Mouse (Mus musculus) CH12.LX (cell line): Measurements from ENCODE around the gene Sstr4.

Experiments
- CHD1 ChIP-seq: IDR thresholded peaks from 2 replicates; pipeline ENCODE4 v1.6.1; 2012; ENCODE audit warnings: low read depth, low read length, improper control_type of control experiment, inconsistent platforms
- CTCF ChIP-seq, 2 experiments: IDR thresholded peaks in 1 of 2; conservative IDR thresholded peaks in 1 of 2; 2 replicates each; pipeline ENCODE4 v1.5.1; 2011 to 2012; ENCODE audit warnings: low read depth in 2 of 2, low read length in 2 of 2, improper control_type of control experiment in 1 of 2, inconsistent platforms in 1 of 2, mild to moderate bottlenecking in 1 of 2, moderate library complexity in 1 of 2
- JUND ChIP-seq: conservative IDR thresholded peaks from 2 replicates; pipeline ENCODE4 v1.6.1; 2011; ENCODE audit warnings: low read depth, low read length, improper control_type of control experiment
- KAT2A ChIP-seq: IDR thresholded peaks from 2 replicates; pipeline ENCODE4 v1.6.1; 2012; ENCODE audit warnings: low read length, improper control_type of control experiment, inconsistent platforms; ENCODE audit not compliant: insufficient replicate concordance
- MXI1 ChIP-seq: IDR thresholded peaks from 2 replicates; pipeline ENCODE4 v1.6.1; 2011; ENCODE audit warnings: mild to moderate bottlenecking, low read depth, low read length, improper control_type of control experiment
- POLR2A ChIP-seq: IDR thresholded peaks from 2 replicates; pipeline ENCODE4 v1.6.1; 2011; ENCODE audit warnings: low read depth, mild to moderate bottlenecking, improper control_type of control experiment, low read length
- RAD21 ChIP-seq: IDR thresholded peaks from 2 replicates; pipeline ENCODE4 v1.6.1; 2011; ENCODE audit warnings: low read depth, mild to moderate bottlenecking, low read length, improper control_type of control experiment, moderate library complexity
- SIN3A ChIP-seq: IDR thresholded peaks from 2 replicates; pipeline ENCODE4 v1.6.1; 2012; ENCODE audit warnings: low read length, improper control_type of control experiment, inconsistent platforms
- USF1 ChIP-seq: IDR thresholded peaks from 2 replicates; pipeline ENCODE4 v1.6.1; 2014; ENCODE audit warnings: low read depth, mild to moderate bottlenecking, inconsistent platforms, low read length, improper control_type of control experiment

DNA sequence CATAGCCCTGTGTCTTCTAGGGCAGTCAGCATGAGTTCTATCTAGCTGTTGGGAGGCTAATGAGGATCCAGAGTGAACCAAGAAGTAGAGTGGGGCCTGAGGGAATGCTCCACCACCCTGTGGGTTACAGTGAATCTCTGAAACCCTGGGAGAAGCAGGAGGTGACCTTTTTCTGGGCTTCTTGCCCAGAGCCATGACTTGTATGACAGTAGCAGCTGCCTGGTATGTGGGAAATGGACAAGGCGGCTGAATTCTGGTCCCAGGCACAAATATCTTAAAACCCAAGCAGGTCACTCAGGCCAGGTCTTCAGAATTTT lies 2.6 kb downstream of the Sstr4 start:
- no peak for TF ChIP-seq USF1
- TF ChIP-seq MXI1, result no peak
- no peak for TF ChIP-seq KAT2A
- no peak for TF ChIP-seq POLR2A
- no peak for TF ChIP-seq JUND
- TF ChIP-seq CHD1, result no peak
- no peak for TF ChIP-seq SIN3A
- no peak for TF ChIP-seq CTCF (conservative IDR thresholded peaks at IDR 0.05 in 1 of 2, IDR thresholded peaks at IDR 0.05 in 1 of 2; ENCODE audit: low read depth in 2 of 2, low read length in 2 of 2)
- no peak for TF ChIP-seq RAD21
